Mouse (Mus musculus) kidney, adult 2 months (tissue): ENCODE measurements around the gene Prkaca. TPM values are rescaled to one million over a fixed set of nuclear protein-coding genes. Genes with fewer than 3 reads are reported as not detected.

Experiments
- DNase-seq: peaks from one replicate; pipeline ENCODE4 v3.0.0; 2021
- H3K27ac ChIP-seq: fragments of 200-500 bp; 2 replicates; pipeline ENCODE4 v1.5.1; 2012; ENCODE audit warnings: low read depth, low read length, control low read depth, inconsistent platforms; ENCODE audit not compliant: insufficient read depth
- H3K27me3 ChIP-seq: fragments of 200-500 bp; replicated peaks from 2 replicates; pipeline ENCODE4 v1.6.1; 2012; ENCODE audit warnings: mild to moderate bottlenecking, moderate library complexity, low read length, inconsistent platforms; ENCODE audit not compliant: control insufficient read depth, insufficient read depth
- H3K36me3 ChIP-seq: fragments of 200-500 bp; 2 replicates; pipeline ENCODE4 v1.6.1; 2012; ENCODE audit warnings: mild to moderate bottlenecking, moderate library complexity, low read length, inconsistent platforms; ENCODE audit not compliant: control insufficient read depth, insufficient read depth
- H3K4me1 ChIP-seq: fragments of 200-500 bp; 2 replicates; pipeline ENCODE4 v1.6.1; 2011; ENCODE audit warnings: low read length; ENCODE audit not compliant: control insufficient read depth, insufficient read depth
- H3K4me3 ChIP-seq: fragments of 200-500 bp; 2 replicates; pipeline ENCODE4 v1.5.1; 2011; ENCODE audit warnings: mild to moderate bottlenecking, low read depth, low read length, control low read depth; ENCODE audit not compliant: insufficient read depth
- CTCF ChIP-seq: fragments of 200-500 bp; conservative IDR thresholded peaks from 2 replicates; pipeline ENCODE4 v1.5.1; 2011; ENCODE audit warnings: low read depth, mild to moderate bottlenecking, control low read depth, low read length, moderate library complexity, mixed read lengths; ENCODE audit not compliant: insufficient read depth, insufficient read length
- POLR2A ChIP-seq: fragments of 200-500 bp; IDR thresholded peaks from one replicate; pipeline ENCODE4 v1.6.1; 2011; ENCODE audit warnings: low read depth, low read length, control low read depth
- WGBS: fragments of 180-500 bp; shearing (Covaris S2); methylation state at CpG from one replicate; pipeline ENCODE4 v1.1.7; 2018; 5-methylcytosine and 5-hydroxymethylcytosine counted together
- polyA plus RNA-seq: library from polyadenylated mRNA; depleted of rRNA; stranded (reverse); fragments of >200 nt; gene quantifications from 2 replicates; pipeline ENCODE4 v1.2.3, GENCODE M21; 2012

Prkaca gene
- polyA plus RNA-seq, 1 experiment: 95.6 TPM

DNA sequence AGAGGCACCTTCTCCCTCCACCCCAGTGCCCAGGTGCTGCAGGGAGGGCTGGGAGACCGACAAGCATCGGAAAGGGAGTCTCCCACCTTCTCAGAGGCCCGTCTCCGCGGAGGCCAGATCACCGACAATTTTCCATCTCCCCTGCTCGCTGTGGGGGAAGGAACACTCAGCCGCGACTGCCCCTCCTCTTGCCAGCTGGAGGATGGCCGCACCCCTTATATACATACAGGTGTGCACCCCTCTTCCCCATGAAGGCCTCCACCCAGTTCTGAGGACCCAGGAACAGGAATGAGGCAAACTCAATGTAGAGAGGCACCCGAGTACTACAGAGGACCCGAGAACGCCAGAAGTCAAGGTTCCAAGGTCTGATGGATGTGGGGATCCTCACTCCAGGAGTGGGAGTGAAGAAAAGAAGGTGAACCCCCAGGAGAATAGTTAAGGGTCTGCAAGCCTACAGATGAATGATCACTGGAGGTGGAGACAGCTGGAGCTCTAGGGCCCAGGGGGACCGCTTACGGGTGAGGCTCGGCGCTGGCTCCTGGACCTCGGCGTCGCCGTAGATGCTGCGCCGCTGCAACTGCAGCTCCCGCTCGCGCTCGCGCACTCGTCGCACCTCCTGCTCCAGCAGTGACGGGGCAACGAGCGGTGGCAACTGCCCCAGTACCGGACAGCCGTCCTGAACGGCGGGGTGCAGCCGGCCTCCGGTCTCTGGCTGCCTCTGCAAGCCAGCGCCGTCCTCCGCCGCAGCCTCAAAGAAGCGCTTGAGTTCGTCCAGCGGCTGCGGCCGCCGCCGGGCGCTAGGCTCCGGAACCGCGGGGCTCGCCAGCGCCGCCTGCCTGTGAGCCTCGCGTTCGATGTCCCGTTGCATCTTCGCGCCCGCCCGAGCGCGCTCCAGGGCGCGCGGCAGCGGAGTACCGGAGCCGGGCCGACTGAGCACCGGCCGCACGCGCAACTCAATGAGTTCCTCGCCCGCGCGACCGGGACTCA, 38.1 kb downstream of the Prkaca start:
- 4% methylated on average over 83 of the region's 83 CpGs for WGBS
- no peaks in the 10 kb centered on the region for H3K36me3 ChIP-seq
- H3K27ac ChIP-seq: no peak overlapping the region
- no peaks in the 10 kb centered on the region for H3K27me3 ChIP-seq
- H3K4me1 ChIP-seq: peaks cover 6% of the 10 kb centered on the region
- TF ChIP-seq POLR2A: no peak
- TF ChIP-seq CTCF: peak; percentile 59
- peak; percentile 86 for DNase-seq
- peak overlapping the region; percentile 54 for H3K4me3 ChIP-seq

DNA sequence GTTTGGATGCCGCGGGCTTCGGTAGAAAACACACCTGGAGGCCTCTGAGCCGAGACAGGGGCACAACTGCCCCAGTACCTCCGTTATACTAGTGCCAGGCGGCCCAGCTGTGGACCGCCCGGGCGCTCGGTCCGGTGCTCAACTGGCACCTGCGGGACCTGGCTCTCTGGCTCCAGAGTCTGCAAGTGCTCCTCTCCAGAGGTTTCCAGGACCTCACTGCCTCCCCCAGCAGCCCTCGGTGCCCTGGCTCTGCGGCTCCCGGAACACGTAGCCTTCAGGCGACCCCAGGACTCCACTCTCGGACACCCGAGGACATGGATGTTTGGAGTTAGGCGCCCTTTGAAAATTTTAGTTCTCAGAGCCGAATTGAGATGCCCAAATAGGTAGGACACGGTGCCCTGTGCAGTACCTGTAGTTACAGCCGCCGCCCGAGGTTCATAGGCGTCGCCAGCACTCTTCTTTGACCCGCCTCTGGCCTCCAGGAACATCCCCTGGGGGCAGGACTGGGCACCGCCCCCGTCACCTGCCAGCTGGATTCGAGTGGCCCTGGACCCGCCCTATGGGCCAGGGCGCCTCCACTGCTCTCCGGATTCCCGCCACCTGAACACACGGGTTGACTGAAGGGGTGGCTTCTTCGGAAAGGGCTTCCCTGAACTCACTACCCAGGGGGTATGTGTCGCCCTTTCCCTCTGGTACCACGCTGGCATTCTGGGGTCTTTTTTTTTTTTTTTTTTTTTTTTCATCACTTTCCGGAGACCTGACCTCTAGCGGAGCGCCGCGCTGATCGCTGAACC, 39.1 kb downstream of the Prkaca start, which contains the start of gene 2210011C24Rik:
Gene 2210011C24Rik, minus strand, starts transcription at position 467 of the 794 bp plus-strand sequence.
- peak within 1 kb of the TSS; percentile 18; the same call in 1 of the 2 replicates for H3K27ac ChIP-seq
- WGBS: 1% methylated on average over 45 of the region's 45 CpGs

DNA sequence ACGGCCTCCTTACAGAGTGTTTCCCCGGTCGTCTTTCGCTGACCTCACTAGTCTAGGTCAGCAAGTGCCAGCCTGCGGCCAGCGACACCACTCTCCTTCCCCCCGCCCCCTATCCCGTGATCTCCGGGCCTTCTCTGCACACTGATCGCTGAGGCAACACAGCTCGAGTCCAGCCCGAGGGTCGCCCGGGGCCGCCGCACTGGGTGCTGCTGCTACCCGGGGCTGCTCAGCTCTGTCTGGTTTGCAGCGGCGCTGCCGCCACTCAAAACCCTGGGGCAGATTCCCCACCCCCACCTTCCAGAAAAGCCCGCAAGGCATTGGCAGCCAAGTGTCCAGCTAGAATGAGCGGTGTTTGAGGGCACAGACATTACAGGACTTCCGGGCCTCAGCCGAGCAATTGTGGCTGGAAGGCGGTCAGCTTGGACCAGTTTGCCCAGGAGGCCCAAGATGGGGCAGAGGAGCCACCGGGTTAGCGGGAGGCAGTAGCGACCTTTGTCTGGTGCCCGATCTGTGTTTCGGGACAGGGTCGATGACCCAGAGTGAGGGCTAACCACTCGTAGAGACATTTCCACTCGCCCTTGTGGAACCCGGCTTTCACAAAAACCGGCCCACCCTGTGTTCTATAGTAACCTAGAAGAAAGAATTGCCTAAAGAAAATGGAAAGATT, 39.8 kb downstream of the Prkaca start:
- TF ChIP-seq CTCF: no peak
- TF ChIP-seq POLR2A: no peak
- 15% methylated on average over 35 of the region's 35 CpGs for WGBS
- no peaks in the 10 kb centered on the region for H3K27me3 ChIP-seq
- DNase-seq: peak; percentile 78
- H3K4me3 ChIP-seq: peak overlapping the region; percentile 39
- H3K36me3 ChIP-seq: no peaks in the 10 kb centered on the region
- H3K4me1 ChIP-seq: peaks cover 6% of the 10 kb centered on the region
- H3K27ac ChIP-seq: 0 out of 2 replicates have a peak overlapping the region, but pooled peaks have one; percentile 18

More for the DNA sequence above, 39.1 kb downstream of the Prkaca start, which contains the start of gene 2210011C24Rik:
- TF ChIP-seq POLR2A (no peak), CTCF (no peak)
- peak; percentile 92 for DNase-seq
- Histone ChIP-seq H3K27me3 (no peaks in the 10 kb centered on the region), H3K4me1 (peaks cover 6% of the 10 kb centered on the region), H3K4me3 (peak within 1 kb of the TSS; percentile 54), H3K36me3 (no peaks in the 10 kb centered on the region)

DNA sequence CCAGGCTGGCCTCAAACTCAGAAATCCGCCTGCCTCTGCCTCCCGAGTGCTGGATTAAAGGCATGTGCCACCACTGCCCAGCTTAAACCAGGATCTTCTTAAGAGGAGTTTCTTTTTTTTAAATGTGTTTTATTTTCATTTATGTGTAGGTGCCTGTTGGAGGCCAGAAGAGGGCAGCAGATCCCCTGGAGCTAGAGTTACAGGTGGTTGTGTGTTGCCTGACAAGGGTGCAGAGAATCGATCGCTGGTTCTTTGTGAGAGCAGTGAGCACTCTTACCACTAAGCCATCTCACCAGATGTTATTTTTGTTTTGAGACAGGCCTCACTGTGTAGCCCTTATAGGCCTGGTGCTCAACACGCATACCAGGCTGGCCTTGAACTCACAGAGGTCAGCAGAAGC, 43.0 kb downstream of the Prkaca start:
- no peak for DNase-seq
- WGBS: 97% methylated on average over 5 of the region's 5 CpGs
- Histone ChIP-seq H3K36me3 (no peaks in the 10 kb centered on the region), H3K27ac (no peak overlapping the region), H3K4me3 (no peak overlapping the region), H3K4me1 (peaks cover 6% of the 10 kb centered on the region; the same call in 1 of the 2 replicates), H3K27me3 (no peaks in the 10 kb centered on the region)
- TF ChIP-seq CTCF: no peak
- no peak for TF ChIP-seq POLR2A

DNA sequence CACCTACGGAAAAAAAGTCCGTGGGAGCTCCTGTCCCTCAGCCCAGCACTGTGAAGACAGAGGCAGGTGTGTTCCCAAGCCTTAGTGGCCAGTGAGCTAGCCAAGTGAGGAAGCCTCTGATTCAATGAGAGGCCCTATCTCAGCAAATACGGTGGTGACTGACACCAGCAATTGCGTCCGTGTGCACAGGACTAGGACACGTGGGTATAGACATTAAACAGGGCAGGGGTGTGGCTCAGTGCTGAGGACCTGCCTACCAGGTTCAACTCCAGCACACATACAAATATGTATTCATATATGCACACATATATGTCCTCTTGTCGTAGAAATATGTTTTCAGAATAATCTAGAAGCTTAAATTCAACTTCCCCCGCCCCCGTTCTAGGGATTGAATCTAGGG, 46.9 kb downstream of the Prkaca start:
- Histone ChIP-seq H3K36me3 (no peaks in the 10 kb centered on the region), H3K4me3 (no peak overlapping the region), H3K27ac (no peak overlapping the region), H3K27me3 (no peaks in the 10 kb centered on the region), H3K4me1 (peaks cover 31% of the 10 kb centered on the region)
- TF ChIP-seq POLR2A (no peak), CTCF (no peak)
- WGBS: 78% methylated on average over 9 of the region's 9 CpGs
- no peak for DNase-seq

DNA sequence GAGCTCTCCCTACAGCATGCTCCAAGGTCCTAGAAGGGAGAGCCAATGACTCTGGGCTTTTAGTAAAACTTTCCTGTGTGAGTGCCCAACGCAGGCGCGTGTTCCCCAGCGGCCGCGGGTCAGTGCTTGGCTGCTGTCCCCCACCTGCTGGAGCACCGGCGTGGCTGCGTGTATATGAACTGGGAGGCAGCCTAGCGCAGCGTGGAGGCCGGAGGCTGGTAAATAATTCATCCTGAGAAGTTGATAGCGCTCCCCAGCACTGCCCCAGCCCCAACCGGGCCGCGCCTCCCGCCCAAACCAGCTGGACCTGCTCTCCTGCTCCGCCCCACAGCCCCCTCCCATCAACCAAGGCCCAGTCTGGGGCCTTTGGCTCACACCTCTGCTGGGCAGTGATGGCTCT, 48.3 kb downstream of the Prkaca start, which contains the start of gene Palm3:
Gene Palm3, plus strand, starts transcription at position 376 of the 400 bp plus-strand sequence.
- no peaks in the 10 kb centered on the region for H3K36me3 ChIP-seq
- TF ChIP-seq POLR2A (no peak), CTCF (no peak)
- peak within 1 kb of the TSS; percentile 11; the same call in 1 of the 2 replicates for H3K4me3 ChIP-seq
- H3K27me3 ChIP-seq: no peaks in the 10 kb centered on the region
- peak within 1 kb of the TSS; percentile 45; the same call in 1 of the 2 replicates for H3K27ac ChIP-seq
- 15% methylated on average over 18 of the region's 18 CpGs for WGBS
- DNase-seq: peak; percentile 88
- peaks cover 31% of the 10 kb centered on the region for H3K4me1 ChIP-seq
